Mouse (Mus musculus) testis, adult 2 months (tissue): ENCODE data around the gene Rubcnl.

Experiments used
- CTCF ChIP-seq: fragments of 200-500 bp; IDR thresholded peaks from 2 replicates; pipeline ENCODE4 v1.5.1; 2012; ENCODE audit warnings: low read depth, mild to moderate bottlenecking, inconsistent platforms, low read length, moderate library complexity; ENCODE audit not compliant: control insufficient read depth, insufficient read depth, insufficient replicate concordance
- POLR2A ChIP-seq: fragments of 200-500 bp; IDR thresholded peaks from 2 replicates; pipeline ENCODE4 v1.6.1; 2012; ENCODE audit warnings: low read depth, mild to moderate bottlenecking, inconsistent platforms, low read length, moderate library complexity; ENCODE audit not compliant: control insufficient read depth

GRCm38 (mm10) chr14:75015856-75016714 lies at the start of gene Rubcnl:
- TF ChIP-seq CTCF (peak; percentile 89; the same call in 1 of the 2 replicates), POLR2A (no peak; the same call in 1 of the 2 replicates)
